In genomic region chr2:91444286-91444892, GRCm38 (mm10) we compare ENCODE assay signal across 8 mouse cellular contexts. TPM values are rescaled to one million over a fixed set of nuclear protein-coding genes. Genes with fewer than 3 reads are reported as not detected.
A peak's percentile ranks its signal among the peaks of the same experiment; 100 is the strongest.
DNase-seq lines count a peak whose midpoint lies in the region; ATAC-seq and TF ChIP-seq lines count a peak whose summit lies in the region.

Gene 1110051M20Rik, minus strand, starts transcription at chr2:91444704.

- no peak within 1 kb of the TSS for H3K27ac ChIP-seq in lung, embryonic 15.5 days
- no peak within 1 kb of the TSS for H3K27ac ChIP-seq in olfactory bulb, adult 2 months (ENCODE audit: insufficient read depth, low read depth, low read length)

- peak within 1 kb of the TSS; percentile 70 for H3K4me2 ChIP-seq in lung, embryonic 15.5 days

- H3K36me3 ChIP-seq in lung, embryonic 15.5 days, result no peaks in the 10 kb centered on the region

- WGBS in lung, embryonic 15.5 days, result under 1% methylated on average over 19 of the region's 19 CpGs
- WGBS in olfactory bulb, adult 2 months, result 1% methylated on average over 19 of the region's 19 CpGs

- TF ChIP-seq POLR2A in olfactory bulb, adult 2 months (IDR thresholded peaks at IDR 0.05; ENCODE audit: insufficient read depth, low read depth, low read length), result 0 out of 2 replicates have a peak, but pooled peaks have one; percentile 24

- no peak for TF ChIP-seq CTCF in olfactory bulb, adult 2 months (IDR thresholded peaks at IDR 0.05; ENCODE audit: insufficient read depth, low read depth, low read length)

- peak; percentile 99 for ATAC-seq in frontal cortex, adult (ENCODE audit: low TSS enrichment)
- ATAC-seq in hematopoietic stem cell, adult 5-6 weeks (replicated peaks in 1 of 2; ENCODE audit: insufficient read depth in 1 of 2, low FRiP score in 2 of 2, low TSS enrichment in 1 of 2, low read depth in 1 of 2, poor library complexity in 2 of 2, severe bottlenecking in 2 of 2), result peak; percentile 94 to 99
- ATAC-seq in lung, embryonic 15.5 days (ENCODE audit: borderline replicate concordance, extremely low read depth, low FRiP score, low TSS enrichment), result peak; percentile 82

- peak within 1 kb of the TSS; percentile 67 for H3K4me3 ChIP-seq in lung, embryonic 15.5 days
- peak within 1 kb of the TSS; percentile 91 for H3K4me3 ChIP-seq in olfactory bulb, adult 2 months (ENCODE audit: insufficient read depth, low read depth, low read length)

- peak within 1 kb of the TSS; percentile 26; the same call in 1 of the 2 replicates for H3K9ac ChIP-seq in lung, embryonic 15.5 days

- H3K27me3 ChIP-seq in lung, embryonic 15.5 days, result no peaks in the 10 kb centered on the region

- H3K4me1 ChIP-seq in lung, embryonic 15.5 days, result peaks cover 40% of the 10 kb centered on the region
- H3K4me1 ChIP-seq in olfactory bulb, adult 2 months (ENCODE audit: control insufficient read depth, insufficient read depth, low read length), result peaks cover 1% of the 10 kb centered on the region

- DNase-seq in Muller cell, postnatal 12 days (ENCODE audit: inconsistent ontology term), result peak; percentile 87
- peak; percentile 92 for DNase-seq in cerebellum, adult 9-10 months
- peak; percentile 78 for DNase-seq in layer of hippocampus, adult 9-10 months (ENCODE audit: low spot score)
- DNase-seq in thymus, adult 18-20 months, result peak; percentile 59 to 68

- H3K9me3 ChIP-seq in lung, embryonic 15.5 days, result no peaks in the 10 kb centered on the region

RNA-seq across cellular contexts. Expression of gene 1110051M20Rik, which starts in this region (rescaled TPM):
- total RNA-seq in hematopoietic stem cell, adult 5-6 weeks (2017), result 11.0 and 19.3 TPM in 2 replicates
- polyA plus RNA-seq in lung, embryonic 15.5 days (2015; fragmentation: Nextera tagmentation; extraction: Ambion mirVana), result 66.8 and 68.4 TPM in 2 replicates
- not detected in 2 replicates for polyA plus RNA-seq in olfactory bulb, adult 2 months (2012; ENCODE audit: insufficient read depth, insufficient read length, low replicate concordance, missing spikeins)
